Mouse (Mus musculus): Measurements from ENCODE around the gene Tspoap1. TPM values are rescaled to one million over a fixed set of nuclear protein-coding genes. Genes with fewer than 3 reads are reported as not detected.

Gene Tspoap1
- polyA plus RNA-seq, 1 experiment from 2014 or later: 11.0 TPM

- H3K27ac ChIP-seq: no peak overlapping the region
- peaks cover 39% of the 10 kb centered on the region for H3K27me3 ChIP-seq (ENCODE audit: poor library complexity, severe bottlenecking)
- peaks cover 17% of the 10 kb centered on the region for H3K4me1 ChIP-seq
- no peak for DNase-seq (ENCODE audit: extremely low spot score, low spot score)
- WGBS: 92% methylated on average over 4 of the region's 4 CpGs
- no peaks in the 10 kb centered on the region for H3K9me3 ChIP-seq
- H3K36me3 ChIP-seq (replicated peaks): no peaks in the 10 kb centered on the region; the same call in none of the 2 replicates
- no peak overlapping the region for H3K4me3 ChIP-seq
Observed at GRCm38 (mm10) chr11:87768745-87769144, 8.4 kb downstream of the Tspoap1 start.

GRCm38 (mm10) chr11:87770989-87771388, 10.6 kb downstream of the Tspoap1 start:
- Histone ChIP-seq H3K4me1 (no peaks in the 10 kb centered on the region), H3K4me3 (no peak overlapping the region), H3K36me3 (replicated peaks) (no peaks in the 10 kb centered on the region; the same call in none of the 2 replicates), H3K9me3 (no peaks in the 10 kb centered on the region), H3K27ac (no peak overlapping the region), H3K27me3 (ENCODE audit: poor library complexity, severe bottlenecking) (peaks cover 22% of the 10 kb centered on the region)
- peak; percentile 59 for DNase-seq (ENCODE audit: extremely low spot score, low spot score)
- WGBS: 52% methylated on average over 3 of the region's 3 CpGs

- no peak overlapping the region for H3K27ac ChIP-seq
- H3K36me3 ChIP-seq (replicated peaks): no peaks in the 10 kb centered on the region; the same call in none of the 2 replicates
- H3K4me1 ChIP-seq: peaks cover 1% of the 10 kb centered on the region
- H3K4me3 ChIP-seq: no peak overlapping the region
- whole genome bisulfite sequencing: 91% methylated on average over 3 of the region's 3 CpGs
- no peaks in the 10 kb centered on the region for H3K9me3 ChIP-seq
- no peak for DNase-seq (ENCODE audit: extremely low spot score, low spot score)
- peaks cover 19% of the 10 kb centered on the region for H3K27me3 ChIP-seq (ENCODE audit: poor library complexity, severe bottlenecking)
Observed at GRCm38 (mm10) chr11:87772354-87772753, 12.0 kb downstream of the Tspoap1 start.

GRCm38 (mm10) chr11:87778100-87778765, 17.9 kb downstream of the Tspoap1 start:
- H3K27ac ChIP-seq: peak overlapping the region; percentile 75
- 12% methylated on average over 31 of the region's 32 CpGs for WGBS
- DNase-seq (ENCODE audit: extremely low spot score, low spot score): peak; percentile 80
- peaks cover 47% of the 10 kb centered on the region for H3K27me3 ChIP-seq (ENCODE audit: poor library complexity, severe bottlenecking)
- peaks cover 20% of the 10 kb centered on the region for H3K4me1 ChIP-seq
- H3K9me3 ChIP-seq: no peaks in the 10 kb centered on the region
- no peaks in the 10 kb centered on the region for H3K36me3 ChIP-seq (replicated peaks)
- peak overlapping the region; percentile 53 for H3K4me3 ChIP-seq

- Histone ChIP-seq H3K27ac (peak overlapping the region; percentile 75), H3K36me3 (replicated peaks) (no peaks in the 10 kb centered on the region), H3K27me3 (ENCODE audit: poor library complexity, severe bottlenecking) (peaks cover 47% of the 10 kb centered on the region), H3K9me3 (no peaks in the 10 kb centered on the region), H3K4me1 (peaks cover 20% of the 10 kb centered on the region), H3K4me3 (peak overlapping the region; percentile 53)
- 42% methylated on average over 12 of the region's 12 CpGs for WGBS
- no peak for DNase-seq (ENCODE audit: extremely low spot score, low spot score)
Observed at GRCm38 (mm10) chr11:87778915-87779314, 18.6 kb downstream of the Tspoap1 start.

GRCm38 (mm10) chr11:87779392-87779791, 19.1 kb downstream of the Tspoap1 start:
- H3K36me3 ChIP-seq (replicated peaks): no peaks in the 10 kb centered on the region
- H3K27ac ChIP-seq: peak overlapping the region; percentile 75; the same call in 1 of the 2 replicates
- H3K27me3 ChIP-seq (ENCODE audit: poor library complexity, severe bottlenecking): peaks cover 47% of the 10 kb centered on the region
- H3K9me3 ChIP-seq: no peaks in the 10 kb centered on the region
- WGBS: 84% methylated on average over 4 of the region's 4 CpGs
- no peak for DNase-seq (ENCODE audit: extremely low spot score, low spot score)
- peaks cover 20% of the 10 kb centered on the region for H3K4me1 ChIP-seq
- peak overlapping the region; percentile 53 for H3K4me3 ChIP-seq

- H3K27me3 ChIP-seq (ENCODE audit: poor library complexity, severe bottlenecking): peaks cover 43% of the 10 kb centered on the region
- H3K4me1 ChIP-seq: peaks cover 20% of the 10 kb centered on the region
- H3K36me3 ChIP-seq (replicated peaks): no peaks in the 10 kb centered on the region
- WGBS: 85% methylated on average over 8 of the region's 8 CpGs
- DNase-seq (ENCODE audit: extremely low spot score, low spot score): no peak
- H3K27ac ChIP-seq: no peak overlapping the region
- no peak overlapping the region for H3K4me3 ChIP-seq
- H3K9me3 ChIP-seq: no peaks in the 10 kb centered on the region
Observed at GRCm38 (mm10) chr11:87780130-87780529, 19.8 kb downstream of the Tspoap1 start.

GRCm38 (mm10) chr11:87790088-87790487, 29.7 kb downstream of the Tspoap1 start:
- H3K4me1 ChIP-seq: no peaks in the 10 kb centered on the region
- WGBS: 92% methylated on average over 6 of the region's 6 CpGs
- no peaks in the 10 kb centered on the region for H3K27me3 ChIP-seq (ENCODE audit: poor library complexity, severe bottlenecking)
- no peak overlapping the region for H3K27ac ChIP-seq
- H3K9me3 ChIP-seq: no peaks in the 10 kb centered on the region
- H3K36me3 ChIP-seq (replicated peaks): no peaks in the 10 kb centered on the region
- no peak for DNase-seq (ENCODE audit: extremely low spot score, low spot score)
- H3K4me3 ChIP-seq: no peak overlapping the region

GRCm38 (mm10) chr11:87793460-87793859, 33.1 kb downstream of the Tspoap1 start, which contains the start of gene Mpo:
Mpo (plus strand) TSS chr11:87793581.
- H3K9me3 ChIP-seq: no peaks in the 10 kb centered on the region
- WGBS: 71% methylated on average over 3 of the region's 3 CpGs
- no peak for DNase-seq (ENCODE audit: extremely low spot score, low spot score)
- H3K4me3 ChIP-seq: no peak within 1 kb of the TSS
- H3K4me1 ChIP-seq: peaks cover 12% of the 10 kb centered on the region
- H3K27ac ChIP-seq: no peak within 1 kb of the TSS
- H3K27me3 ChIP-seq (ENCODE audit: poor library complexity, severe bottlenecking): no peaks in the 10 kb centered on the region
- H3K36me3 ChIP-seq (replicated peaks): no peaks in the 10 kb centered on the region

- no peaks in the 10 kb centered on the region for H3K9me3 ChIP-seq
- peaks cover 12% of the 10 kb centered on the region for H3K4me1 ChIP-seq
- WGBS: 90% methylated on average over 22 of the region's 22 CpGs
- DNase-seq (ENCODE audit: extremely low spot score, low spot score): no peak
- 0 out of 2 replicates have a peak, but pooled peaks cover 8% of the 10 kb centered on the region for H3K27me3 ChIP-seq (ENCODE audit: poor library complexity, severe bottlenecking)
- H3K27ac ChIP-seq: no peak overlapping the region
- H3K4me3 ChIP-seq: no peak overlapping the region
- no peaks in the 10 kb centered on the region for H3K36me3 ChIP-seq (replicated peaks)
Observed at GRCm38 (mm10) chr11:87801711-87802275, 41.5 kb downstream of the Tspoap1 start.

GRCm38 (mm10) chr11:87802621-87803020, 42.3 kb downstream of the Tspoap1 start:
- Histone ChIP-seq H3K9me3 (no peaks in the 10 kb centered on the region), H3K36me3 (replicated peaks) (no peaks in the 10 kb centered on the region), H3K27me3 (ENCODE audit: poor library complexity, severe bottlenecking) (0 out of 2 replicates have a peak, but pooled peaks cover 8% of the 10 kb centered on the region), H3K4me3 (no peak overlapping the region), H3K27ac (no peak overlapping the region), H3K4me1 (peaks cover 4% of the 10 kb centered on the region)
- no peak for DNase-seq (ENCODE audit: extremely low spot score, low spot score)
- WGBS: 43% methylated on average over 14 of the region's 14 CpGs

GRCm38 (mm10) chr11:87805448-87805847, 45.1 kb downstream of the Tspoap1 start:
- no peaks in the 10 kb centered on the region for H3K9me3 ChIP-seq
- peaks cover 4% of the 10 kb centered on the region for H3K4me1 ChIP-seq
- no peaks in the 10 kb centered on the region for H3K36me3 ChIP-seq (replicated peaks)
- 66% methylated on average over 1 of the region's 1 CpGs for WGBS
- DNase-seq (ENCODE audit: extremely low spot score, low spot score): no peak
- H3K27ac ChIP-seq: no peak overlapping the region
- no peak overlapping the region for H3K4me3 ChIP-seq
- 0 out of 2 replicates have a peak, but pooled peaks cover 8% of the 10 kb centered on the region for H3K27me3 ChIP-seq (ENCODE audit: poor library complexity, severe bottlenecking)

GRCm38 (mm10) chr11:87807433-87807832, 47.1 kb downstream of the Tspoap1 start:
- H3K36me3 ChIP-seq (replicated peaks): no peaks in the 10 kb centered on the region
- no peak overlapping the region for H3K27ac ChIP-seq
- H3K9me3 ChIP-seq: no peaks in the 10 kb centered on the region
- H3K4me1 ChIP-seq: peaks cover 9% of the 10 kb centered on the region
- WGBS: 88% methylated on average over 6 of the region's 6 CpGs
- 0 out of 2 replicates have a peak, but pooled peaks cover 5% of the 10 kb centered on the region for H3K27me3 ChIP-seq (ENCODE audit: poor library complexity, severe bottlenecking)
- H3K4me3 ChIP-seq: no peak overlapping the region
- DNase-seq (ENCODE audit: extremely low spot score, low spot score): no peak
